22 mouse cellular contexts compared by ENCODE assay signal in genomic region chr5:30994074-30994473, GRCm38 (mm10). TPM values are rescaled to one million over a fixed set of nuclear protein-coding genes. Genes with fewer than 3 reads are reported as not detected.
DNase-seq lines count a peak whose midpoint lies in the region; ATAC-seq and TF ChIP-seq lines count a peak whose summit lies in the region.
"Had no signal": no experiment of that assay in that cellular context is flagged by ENCODE, and none has a peak within 500 bp of the region (broad histone marks: within the 10 kb centered on the region; RNA-seq: fewer than 3 reads in every experiment).

No protein-coding gene starts in this region.

- TF ChIP-seq CTCF in left cerebral cortex, adult 2 months (IDR thresholded peaks at IDR 0.05): no peak

- H3K4me1 ChIP-seq in forebrain, embryonic 14.5 days (ENCODE audit: control insufficient read depth, insufficient read depth, low read length): no peaks in the 10 kb centered on the region
- no peaks in the 10 kb centered on the region for H3K4me1 ChIP-seq in forebrain, embryonic 12.5 days
- H3K4me1 ChIP-seq in midbrain, embryonic 10.5 days: no peaks in the 10 kb centered on the region
- H3K4me1 ChIP-seq: embryonic facial prominence, embryonic 10.5 days; forebrain, embryonic 13.5 days; limb, embryonic 13.5 days; midbrain, embryonic 12.5 days had no signal

- no peak overlapping the region for H3K9ac ChIP-seq in forebrain, embryonic 14.5 days (ENCODE audit: low read length)
- H3K9ac ChIP-seq in forebrain, embryonic 12.5 days: no peak overlapping the region
- H3K9ac ChIP-seq: forebrain, embryonic 13.5 days; limb, embryonic 13.5 days; liver, embryonic 14.5 days; midbrain, embryonic 12.5 days had no signal

- DNase-seq in forebrain, embryonic 14.5 days (ENCODE audit: low spot score): peak; percentile 5
- peak in 1 of 2 experiments; percentile 16 for DNase-seq in left cerebral cortex, adult 2 months (ENCODE audit: extremely low spot score in 1 of 2, low spot score in 2 of 2)
- no peak for DNase-seq in left cerebral cortex, postnatal 4 days
- peak; percentile 22 to 86 for DNase-seq in left cerebral cortex, postnatal 25 days (ENCODE audit: low spot score in 2 of 2)
- peak; percentile 69 for DNase-seq in telencephalon, adult 2 months (ENCODE audit: low read depth, low spot score)
- DNase-seq in midbrain, embryonic 10.5 days (ENCODE audit: low spot score): no peak
- DNase-seq in adrenal gland, adult 2 months: no peak
- DNase-seq: adrenal gland, postnatal 36 days; cerebellum, adult 2 months; heart, postnatal 4 days; kidney, postnatal 36 days had no signal

- no peaks in the 10 kb centered on the region for H3K9me3 ChIP-seq in forebrain, embryonic 14.5 days (replicated peaks; ENCODE audit: control insufficient read depth, low read length)
- H3K9me3 ChIP-seq in forebrain, embryonic 12.5 days: no peaks in the 10 kb centered on the region
- no peaks in the 10 kb centered on the region for H3K9me3 ChIP-seq in midbrain, embryonic 10.5 days (replicated peaks)
- H3K9me3 ChIP-seq: embryonic facial prominence, embryonic 10.5 days; forebrain, embryonic 13.5 days; limb, embryonic 13.5 days; midbrain, embryonic 12.5 days had no signal

- ATAC-seq in forebrain, embryonic 14.5 days: no peak
- no peak for ATAC-seq in forebrain, embryonic 12.5 days (ENCODE audit: low FRiP score)
- ATAC-seq: activated CD4-positive, CD25-positive, alpha-beta regulatory T cell, adult 4 months; forebrain, embryonic 13.5 days; hindbrain, embryonic 16.5 days; intestine, embryonic 16.5 days had no signal

- H3K4me2 ChIP-seq in forebrain, embryonic 14.5 days (ENCODE audit: low read length): no peak overlapping the region
- no peak overlapping the region for H3K4me2 ChIP-seq in forebrain, embryonic 12.5 days
- H3K4me2 ChIP-seq: forebrain, embryonic 13.5 days; limb, embryonic 13.5 days; midbrain, embryonic 12.5 days had no signal

- intact Hi-C loops in left cerebral cortex, adult 2 months (cut with DNase I): loop anchor here (5.0 kb wide), 1 partner anchor 128 kb away; no protein-coding TSS in a partner anchor
- intact Hi-C loops in left cerebral cortex, postnatal 4 days (cut with DNase I): no loop called here
- intact Hi-C loops in left cerebral cortex, postnatal 25 days (cut with DNase I): loop anchor here (5.0 kb wide), 1 partner anchor 47 kb away; the partner anchor contains the start of gene Cgref1

- H3K27me3 ChIP-seq in forebrain, embryonic 14.5 days (replicated peaks; ENCODE audit: control insufficient read depth, insufficient read depth, low read length): no peaks in the 10 kb centered on the region
- H3K27me3 ChIP-seq in forebrain, embryonic 12.5 days: no peaks in the 10 kb centered on the region; the same call in 1 of the 2 replicates
- H3K27me3 ChIP-seq in midbrain, embryonic 10.5 days (ENCODE audit: low read depth, poor library complexity, severe bottlenecking): no peaks in the 10 kb centered on the region
- H3K27me3 ChIP-seq: forebrain, embryonic 13.5 days; limb, embryonic 13.5 days; midbrain, embryonic 12.5 days had no signal

- H3K36me3 ChIP-seq in forebrain, embryonic 14.5 days (ENCODE audit: control insufficient read depth, insufficient read depth, low read length): no peaks in the 10 kb centered on the region
- no peaks in the 10 kb centered on the region for H3K36me3 ChIP-seq in forebrain, embryonic 12.5 days (replicated peaks)
- no peaks in the 10 kb centered on the region for H3K36me3 ChIP-seq in midbrain, embryonic 10.5 days
- H3K36me3 ChIP-seq: embryonic facial prominence, embryonic 10.5 days; limb, embryonic 13.5 days; midbrain, embryonic 12.5 days had no signal

- 60% methylated on average over 3 of the region's 3 CpGs for WGBS in forebrain, embryonic 14.5 days
- 77% methylated on average over 3 of the region's 3 CpGs for WGBS in forebrain, embryonic 12.5 days
- 72% methylated on average over 3 of the region's 3 CpGs for WGBS in midbrain, embryonic 10.5 days

- H3K27ac ChIP-seq in forebrain, embryonic 14.5 days (ENCODE audit: low read depth, low read length): no peak overlapping the region
- H3K27ac ChIP-seq in forebrain, embryonic 12.5 days: no peak overlapping the region
- peak overlapping the region; percentile 42 for H3K27ac ChIP-seq in left cerebral cortex, adult 2 months
- H3K27ac ChIP-seq in midbrain, embryonic 10.5 days (replicated peaks): no peak overlapping the region
- H3K27ac ChIP-seq: embryonic facial prominence, embryonic 10.5 days; forebrain, embryonic 13.5 days; limb, embryonic 13.5 days; liver, embryonic 14.5 days; midbrain, embryonic 12.5 days had no signal

- H3K4me3 ChIP-seq in forebrain, embryonic 14.5 days (ENCODE audit: low read depth, low read length): no peak overlapping the region
- no peak overlapping the region for H3K4me3 ChIP-seq in forebrain, embryonic 12.5 days (replicated peaks)
- H3K4me3 ChIP-seq in left cerebral cortex, adult 2 months: no peak overlapping the region
- no peak overlapping the region for H3K4me3 ChIP-seq in midbrain, embryonic 10.5 days
- H3K4me3 ChIP-seq: embryonic facial prominence, embryonic 10.5 days; forebrain, embryonic 13.5 days; limb, embryonic 13.5 days; midbrain, embryonic 12.5 days had no signal

RNA-seq across cellular contexts. Expression of gene Tcf23, which starts 25.6 kb away (rescaled TPM):
- polyA plus RNA-seq in forebrain, embryonic 14.5 days (2014; fragmentation: Nextera tagmentation; extraction: Ambion mirVana): not detected in 2 replicates
- polyA plus RNA-seq in forebrain, embryonic 12.5 days (2016; fragmentation: Nextera tagmentation; extraction: Ambion mirVana): not detected in 2 replicates
- under 1 TPM; 0.12 to 0.23 TPM for total RNA-seq in left cerebral cortex, adult 2 months (2021)
- total RNA-seq in left cerebral cortex, postnatal 4 days (2021): under 1 TPM in 1 of 2 experiments, not detected in 1; 0.08 TPM
- under 1 TPM; 0.16 to 0.25 TPM for total RNA-seq in left cerebral cortex, postnatal 25 days (2021)
- 0.02 TPM in 1 of 2 replicates, not detected in the other for polyA plus RNA-seq in midbrain, embryonic 10.5 days (2016; fragmentation: Nextera tagmentation; extraction: Ambion mirVana)
- 1 to 10 TPM; 1.3 TPM for total RNA-seq in adrenal gland, adult 2 months (2021)
- 0.77 and 0.78 TPM in 2 replicates for polyA plus RNA-seq in adrenal gland, adult 2 months (2012; rRNA removed)
- total RNA-seq: granulocyte monocyte progenitor cell, adult 5-6 weeks had no signal
- polyA plus RNA-seq: activated CD4-positive, CD25-positive, alpha-beta regulatory T cell, adult 4 months; embryonic facial prominence, embryonic 10.5 days; forebrain, embryonic 13.5 days; hindbrain, embryonic 16.5 days; limb, embryonic 13.5 days; midbrain, embryonic 12.5 days; neural tube, embryonic 14.5 days had no signal

RNA-seq across cellular contexts. Expression of gene Preb, which starts 33.9 kb away (rescaled TPM):
- polyA plus RNA-seq in forebrain, embryonic 14.5 days (2014; fragmentation: Nextera tagmentation; extraction: Ambion mirVana): 79.3 and 92.0 TPM in 2 replicates
- 131 and 133 TPM in 2 replicates for polyA plus RNA-seq in forebrain, embryonic 12.5 days (2016; fragmentation: Nextera tagmentation; extraction: Ambion mirVana)
- 100 to 1,000 TPM; 129 to 134 TPM for total RNA-seq in left cerebral cortex, adult 2 months (2021)
- 100 to 1,000 TPM; 114 to 116 TPM for total RNA-seq in left cerebral cortex, postnatal 4 days (2021)
- total RNA-seq in left cerebral cortex, postnatal 25 days (2021): 100 to 1,000 TPM; 125 to 133 TPM
- polyA plus RNA-seq in midbrain, embryonic 10.5 days (2016; fragmentation: Nextera tagmentation; extraction: Ambion mirVana): 138 and 149 TPM in 2 replicates
- 100 to 1,000 TPM; 119 to 126 TPM for total RNA-seq in adrenal gland, adult 2 months (2021)
- 284 TPM in 2 replicates for polyA plus RNA-seq in adrenal gland, adult 2 months (2012; rRNA removed)

RNA-seq across cellular contexts. Expression of gene Cgref1, which starts 48.7 kb away (rescaled TPM):
- polyA plus RNA-seq in forebrain, embryonic 14.5 days (2014; fragmentation: Nextera tagmentation; extraction: Ambion mirVana): 21.4 and 26.2 TPM in 2 replicates
- 6.4 and 7.3 TPM in 2 replicates for polyA plus RNA-seq in forebrain, embryonic 12.5 days (2016; fragmentation: Nextera tagmentation; extraction: Ambion mirVana)
- 10 to 100 TPM; 24.2 to 26.0 TPM for total RNA-seq in left cerebral cortex, adult 2 months (2021)
- total RNA-seq in left cerebral cortex, postnatal 4 days (2021): 10 to 100 TPM; 53.9 TPM
- 10 to 100 TPM; 24.8 to 27.7 TPM for total RNA-seq in left cerebral cortex, postnatal 25 days (2021)
- 4.9 and 5.8 TPM in 2 replicates for polyA plus RNA-seq in midbrain, embryonic 10.5 days (2016; fragmentation: Nextera tagmentation; extraction: Ambion mirVana)
- 1 to 10 TPM in 1 of 2 experiments, under 1 TPM in 1; 0.58 to 2.5 TPM for total RNA-seq in adrenal gland, adult 2 months (2021)
- 1.5 and 2.0 TPM in 2 replicates for polyA plus RNA-seq in adrenal gland, adult 2 months (2012; rRNA removed)

RNA-seq across cellular contexts. Expression of gene Atraid, which starts 54.0 kb away (rescaled TPM):
- polyA plus RNA-seq in forebrain, embryonic 14.5 days (2014; fragmentation: Nextera tagmentation; extraction: Ambion mirVana): 167 and 200 TPM in 2 replicates
- polyA plus RNA-seq in forebrain, embryonic 12.5 days (2016; fragmentation: Nextera tagmentation; extraction: Ambion mirVana): 96.6 and 100 TPM in 2 replicates
- 10 to 100 TPM; 67.1 to 68.9 TPM for total RNA-seq in left cerebral cortex, adult 2 months (2021)
- 10 to 100 TPM; 59.2 to 66.2 TPM for total RNA-seq in left cerebral cortex, postnatal 4 days (2021)
- total RNA-seq in left cerebral cortex, postnatal 25 days (2021): 10 to 100 TPM; 70.8 to 71.4 TPM
- polyA plus RNA-seq in midbrain, embryonic 10.5 days (2016; fragmentation: Nextera tagmentation; extraction: Ambion mirVana): 80.5 and 99.6 TPM in 2 replicates
- 100 to 1,000 TPM; 117 to 125 TPM for total RNA-seq in adrenal gland, adult 2 months (2021)
- polyA plus RNA-seq in adrenal gland, adult 2 months (2012; rRNA removed): 101 and 114 TPM in 2 replicates

RNA-seq across cellular contexts. Expression of gene Slc5a6, which starts 54.6 kb away (rescaled TPM):
- polyA plus RNA-seq in forebrain, embryonic 14.5 days (2014; fragmentation: Nextera tagmentation; extraction: Ambion mirVana): 12.1 and 13.7 TPM in 2 replicates
- polyA plus RNA-seq in forebrain, embryonic 12.5 days (2016; fragmentation: Nextera tagmentation; extraction: Ambion mirVana): 11.1 and 12.1 TPM in 2 replicates
- 10 to 100 TPM; 16.7 to 19.3 TPM for total RNA-seq in left cerebral cortex, adult 2 months (2021)
- total RNA-seq in left cerebral cortex, postnatal 4 days (2021): 10 to 100 TPM; 17.6 to 23.5 TPM
- 10 to 100 TPM; 12.4 to 16.7 TPM for total RNA-seq in left cerebral cortex, postnatal 25 days (2021)
- 10.6 and 11.4 TPM in 2 replicates for polyA plus RNA-seq in midbrain, embryonic 10.5 days (2016; fragmentation: Nextera tagmentation; extraction: Ambion mirVana)
- total RNA-seq in adrenal gland, adult 2 months (2021): 10 to 100 TPM; 27.7 to 39.6 TPM
- polyA plus RNA-seq in adrenal gland, adult 2 months (2012; rRNA removed): 88.3 and 93.5 TPM in 2 replicates

Comparison
In these comparisons a context has a peak if more than half of its experiments do, and no peak if none do; other contexts are left out.
1. DNase-seq: peak in forebrain, embryonic 14.5 days (single experiment), left cerebral cortex, postnatal 25 days (2 of 2) and telencephalon, adult 2 months (single experiment); none in left cerebral cortex, postnatal 4 days (single experiment), midbrain, embryonic 10.5 days (single experiment) and adrenal gland, adult 2 months (single experiment).
2. RNA of gene Cgref1, which starts 48.7 kb away (total RNA-seq): 53.9 TPM in left cerebral cortex, postnatal 4 days, 24.8 to 27.7 TPM in left cerebral cortex, postnatal 25 days and 24.2 to 26.0 TPM in left cerebral cortex, adult 2 months; 0.58 to 2.5 TPM in adrenal gland, adult 2 months; every median in the first group is over 4 times any median in the second.